Mouse (Mus musculus) lung, postnatal 0 days (tissue): ENCODE measurements around the gene Olfr213. TPM values are rescaled to one million over a fixed set of nuclear protein-coding genes. Genes with fewer than 3 reads are reported as not detected.
"Not testable (repeated sequence)": the region's sequence is repeated elsewhere in the genome, so short reads cannot be mapped to it uniquely, and the experiment has no call there.

Source experiments
- ATAC-seq: fragments of 200-750 bp; cut with Nextera tagmentation; 2 replicates; pipeline ENCODE4 v1.8.0; 2017; ENCODE audit warnings: moderate library complexity
- DNase-seq: peaks from one replicate; pipeline ENCODE4 v3.0.0-alpha.2; 2016; ENCODE audit warnings: low spot score
- H3K27ac ChIP-seq: fragments of 300-500 bp; sonication (generic); 2 replicates; pipeline ENCODE4 v1.5.1; 2014; ENCODE audit warnings: antibody characterized with exemption, mild to moderate bottlenecking, low read length, mixed read lengths
- H3K27me3 ChIP-seq: fragments of 300-500 bp; sonication (generic); replicated peaks from 2 replicates; pipeline ENCODE4 v1.6.1; 2014; ENCODE audit warnings: low read length, mixed read lengths; ENCODE audit not compliant: insufficient read depth
- H3K36me3 ChIP-seq: fragments of 300-500 bp; sonication (generic); 2 replicates; pipeline ENCODE4 v1.6.1; 2014; ENCODE audit warnings: low read length, mixed read lengths; ENCODE audit not compliant: insufficient read depth
- H3K4me1 ChIP-seq: fragments of 300-500 bp; sonication (generic); 2 replicates; pipeline ENCODE4 v1.6.1; 2014; ENCODE audit warnings: antibody characterized with exemption, low read depth, low read length, mixed read lengths; ENCODE audit not compliant: insufficient read depth
- H3K4me2 ChIP-seq: fragments of 300-500 bp; sonication (generic); replicated peaks from 2 replicates; pipeline ENCODE4 v1.6.1; 2014; ENCODE audit warnings: low read depth, mild to moderate bottlenecking, low read length, moderate library complexity, mixed read lengths
- H3K4me3 ChIP-seq: fragments of 300-500 bp; sonication (generic); 2 replicates; pipeline ENCODE4 v1.5.1; 2014; ENCODE audit warnings: low read depth, low read length
- H3K9ac ChIP-seq: fragments of 300-500 bp; sonication (generic); replicated peaks from 2 replicates; pipeline ENCODE4 v1.6.1; 2014; ENCODE audit warnings: low read depth, mild to moderate bottlenecking
- H3K9me3 ChIP-seq: fragments of 300-500 bp; sonication (generic); 2 replicates; pipeline ENCODE4 v1.6.1; 2016; ENCODE audit warnings: low read length, mixed read lengths
- CTCF ChIP-seq: IDR thresholded peaks from 2 replicates; pipeline ENCODE4 v1.5.1; 2016; ENCODE audit warnings: antibody characterized with exemption, mild to moderate bottlenecking
- EP300 ChIP-seq: IDR thresholded peaks from 2 replicates; pipeline ENCODE4 v1.6.1; 2016; ENCODE audit warnings: antibody characterized with exemption, mild to moderate bottlenecking, control low read depth
- WGBS: fragments of 180-500 bp; shearing (Covaris S2); extraction: QIAGEN DNeasy Blood & Tissue Kit; methylation state at CpG from one replicate; pipeline ENCODE4 v1.1.7; 2014; 5-methylcytosine and 5-hydroxymethylcytosine counted together
- polyA plus RNA-seq: library from polyadenylated mRNA; unstranded; fragments of >200 nt; fragmentation: Nextera tagmentation; extraction: Ambion mirVana; gene quantifications from 2 replicates; pipeline ENCODE4 v1.2.1, GENCODE M21; 2015

Olfr213 gene
- polyA plus RNA-seq, 1 experiment from 2014 or later: not detected

DNA sequence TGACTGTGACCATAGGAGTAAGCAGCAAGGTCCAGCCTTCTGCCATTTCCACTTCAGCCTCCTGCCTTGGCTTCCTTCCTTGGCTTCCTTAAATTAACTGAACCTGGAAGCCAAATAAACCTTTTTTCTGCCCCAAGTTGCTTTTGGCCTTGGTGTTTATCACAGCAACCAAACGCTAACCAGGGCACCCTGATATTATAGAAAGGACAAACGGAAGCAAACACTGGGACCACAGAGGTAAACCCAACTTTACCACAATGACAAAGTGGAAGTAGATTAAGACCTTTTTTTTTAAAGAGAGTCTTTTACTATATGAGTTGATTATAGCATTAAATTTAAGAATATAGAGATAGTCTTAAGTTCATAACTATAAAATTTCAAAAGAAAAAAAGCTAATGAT, 4.2 kb downstream of the Olfr213 start:
- no peak overlapping the region for H3K4me3 ChIP-seq
- H3K9me3 ChIP-seq: no peaks in the 10 kb centered on the region
- ATAC-seq (no peak), DNase-seq (no peak)
- TF ChIP-seq CTCF: no peak
- TF ChIP-seq EP300: no peak
- 78% methylated on average over 2 of the region's 2 CpGs for WGBS
- H3K9ac ChIP-seq: no peak overlapping the region
- no peak overlapping the region for H3K27ac ChIP-seq
- H3K36me3 ChIP-seq: no peaks in the 10 kb centered on the region
- no peaks in the 10 kb centered on the region for H3K4me1 ChIP-seq
- H3K27me3 ChIP-seq: no peaks in the 10 kb centered on the region
- no peak overlapping the region for H3K4me2 ChIP-seq

DNA sequence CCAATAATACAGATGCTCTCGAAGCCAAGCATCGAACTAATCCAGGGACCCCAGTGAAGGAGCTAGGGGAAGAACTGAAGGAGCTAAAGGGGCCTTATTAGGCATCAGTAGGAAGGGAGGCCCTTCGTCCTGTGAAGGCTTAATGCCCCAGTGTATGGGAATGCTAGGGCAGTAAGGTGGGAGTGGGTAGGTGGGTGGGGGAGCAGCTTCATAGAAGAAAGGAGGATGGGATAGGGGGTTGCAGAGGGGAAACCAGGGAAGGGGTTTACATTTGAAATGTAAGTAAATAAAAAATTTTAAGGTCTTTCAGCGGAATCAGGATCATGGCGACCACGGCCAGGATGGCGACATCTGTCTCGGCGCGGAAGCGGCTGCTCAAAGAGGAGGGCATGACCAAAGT, 12.6 kb downstream of the Olfr213 start, which contains the start of gene Gm5580:
Gene Gm5580 (plus strand): TSS at position 301 of the 400 bp plus-strand sequence.
- H3K9me3 ChIP-seq, ATAC-seq, DNase-seq, H3K27me3 ChIP-seq, H3K4me2 ChIP-seq, H3K36me3 ChIP-seq, H3K9ac ChIP-seq, H3K27ac ChIP-seq, H3K4me3 ChIP-seq, H3K4me1 ChIP-seq: not testable (repeated sequence)
- WGBS: 92% methylated on average over 11 of the region's 11 CpGs

DNA sequence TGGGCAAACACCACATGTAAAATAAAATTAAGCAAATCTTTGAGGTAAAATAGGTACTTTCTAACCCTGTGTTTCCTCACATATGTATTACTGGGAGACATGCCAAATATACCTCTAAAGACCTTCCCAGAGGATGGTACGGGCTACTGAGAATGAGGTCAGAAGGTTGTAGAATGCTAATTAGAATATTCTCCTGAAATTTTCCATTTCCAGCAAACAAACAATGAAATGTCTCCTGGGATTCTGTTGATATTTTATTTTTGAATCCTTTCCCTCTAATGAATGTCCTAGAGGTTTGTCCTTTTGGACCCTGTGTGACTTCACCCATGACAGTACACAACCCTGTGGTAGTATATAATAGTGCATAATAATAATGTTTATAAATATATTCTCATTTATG, 15.7 kb downstream of the Olfr213 start, which contains the start of gene Olfr214:
Gene Olfr214 (plus strand): TSS at position 301 of the 400 bp plus-strand sequence.
- TF ChIP-seq EP300 (no peak), CTCF (no peak)
- Histone ChIP-seq H3K27me3 (no peaks in the 10 kb centered on the region), H3K36me3 (no peaks in the 10 kb centered on the region), H3K4me2 (no peak within 1 kb of the TSS), H3K4me1 (no peaks in the 10 kb centered on the region), H3K9me3 (no peaks in the 10 kb centered on the region), H3K4me3 (no peak within 1 kb of the TSS), H3K27ac (no peak within 1 kb of the TSS), H3K9ac (no peak within 1 kb of the TSS)
- WGBS: 61% methylated on average over 1 of the region's 1 CpGs
- no peak for DNase-seq
- no peak for ATAC-seq

DNA sequence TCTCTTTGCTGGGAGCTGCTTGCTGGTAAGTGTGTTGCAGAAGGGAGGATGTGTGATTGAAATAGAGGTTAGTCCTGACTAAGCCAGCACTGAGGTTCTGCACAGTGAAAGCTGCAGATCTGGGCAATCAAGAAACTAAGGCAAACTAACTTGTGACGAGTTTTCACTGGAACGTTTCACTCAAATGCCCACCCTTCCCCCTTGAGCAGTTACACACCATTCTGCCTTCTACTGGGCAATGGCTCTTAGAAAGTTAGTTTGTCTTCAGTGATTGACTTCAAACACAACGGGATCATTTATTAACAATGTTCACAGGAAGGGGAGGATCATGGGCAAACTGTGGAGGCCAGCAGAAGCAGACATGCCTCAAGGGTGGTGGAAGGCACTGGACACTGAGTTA, 16.7 kb downstream of the Olfr213 start:
- Histone ChIP-seq H3K9ac (no peak overlapping the region), H3K27ac (no peak overlapping the region), H3K4me3 (no peak overlapping the region), H3K4me1 (no peaks in the 10 kb centered on the region), H3K9me3 (no peaks in the 10 kb centered on the region), H3K4me2 (no peak overlapping the region), H3K36me3 (no peaks in the 10 kb centered on the region), H3K27me3 (no peaks in the 10 kb centered on the region)
- WGBS: 37% methylated on average over 3 of the region's 3 CpGs
- ATAC-seq: no peak
- TF ChIP-seq CTCF (no peak), EP300 (no peak)
- DNase-seq: no peak

DNA sequence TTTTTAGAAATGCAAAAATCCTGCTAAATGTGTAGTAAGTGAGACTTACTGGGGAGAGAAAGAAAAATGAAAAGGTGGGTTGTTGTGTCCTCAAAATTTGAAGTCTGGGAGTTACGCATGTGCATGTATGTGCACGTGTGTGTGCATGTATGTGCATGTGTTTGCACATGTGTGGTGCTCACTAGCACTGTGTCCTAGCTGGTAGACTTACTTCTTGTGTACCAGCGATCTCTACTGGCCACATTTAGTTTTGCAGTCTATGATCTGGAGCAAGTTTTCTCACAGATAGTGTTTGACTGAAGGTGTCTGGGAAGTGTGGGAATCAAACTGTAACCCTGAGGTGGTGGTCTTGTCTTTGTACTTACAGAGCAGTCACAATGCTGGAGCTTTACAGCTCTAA, 31.6 kb downstream of the Olfr213 start:
- Histone ChIP-seq H3K4me2 (no peak overlapping the region), H3K9me3 (no peaks in the 10 kb centered on the region), H3K4me1 (no peaks in the 10 kb centered on the region), H3K4me3 (no peak overlapping the region), H3K36me3 (no peaks in the 10 kb centered on the region), H3K27me3 (no peaks in the 10 kb centered on the region), H3K27ac (no peak overlapping the region), H3K9ac (no peak overlapping the region)
- DNase-seq: peak; percentile 31
- no peak for ATAC-seq
- TF ChIP-seq EP300: no peak
- TF ChIP-seq CTCF: peak; percentile 74
- whole genome bisulfite sequencing: 15% methylated on average over 3 of the region's 3 CpGs

DNA sequence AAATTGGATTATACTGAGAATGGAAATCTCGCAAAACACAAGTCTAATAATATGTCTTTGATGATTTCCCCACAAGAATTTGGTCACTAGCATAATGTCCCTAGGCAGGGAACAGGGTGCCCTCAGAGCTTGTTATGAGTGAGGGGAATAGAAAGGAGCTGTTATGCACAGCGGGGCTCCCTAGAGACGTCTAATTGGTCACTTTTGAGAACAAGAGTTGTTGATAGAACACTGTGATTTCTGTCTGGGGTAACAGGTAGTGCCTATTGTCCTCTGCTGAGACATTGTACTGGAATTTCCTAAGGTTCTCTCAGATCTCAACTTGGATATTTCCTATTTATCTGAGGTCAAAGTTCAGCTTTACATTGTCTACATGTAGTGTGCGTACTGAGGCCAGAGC, 45.8 kb downstream of the Olfr213 start, which contains the start of gene Olfr215:
Gene Olfr215 (minus strand): TSS at position 101 of the 400 bp plus-strand sequence.
- Histone ChIP-seq H3K27ac (no peak within 1 kb of the TSS), H3K4me2 (no peak within 1 kb of the TSS), H3K4me1 (no peaks in the 10 kb centered on the region), H3K27me3 (no peaks in the 10 kb centered on the region), H3K9me3 (no peaks in the 10 kb centered on the region), H3K4me3 (no peak within 1 kb of the TSS), H3K36me3 (no peaks in the 10 kb centered on the region), H3K9ac (no peak within 1 kb of the TSS)
- DNase-seq: no peak
- ATAC-seq: no peak
- no peak for TF ChIP-seq EP300
- TF ChIP-seq CTCF: no peak
- 67% methylated on average over 4 of the region's 4 CpGs for WGBS

Other genes starting within 250 kb of the Olfr213 start
- gene March8, start 200.4 kb upstream of the Olfr213 start, polyA plus RNA-seq: 26.4 and 29.0 TPM in 2 replicates
- 3.1 TPM in 2 replicates for gene Alox5, start 77.3 kb upstream of the Olfr213 start, polyA plus RNA-seq
- gene Olfr211, start 49.4 kb upstream of the Olfr213 start, polyA plus RNA-seq: not detected in 2 replicates
- gene Olfr212, start 31.9 kb upstream of the Olfr213 start, polyA plus RNA-seq: 0.07 TPM in 1 of 2 replicates, not detected in the other
- gene Gm5580, start 12.7 kb downstream of the Olfr213 start, polyA plus RNA-seq: 0.32 and 0.35 TPM in 2 replicates
- not detected in 2 replicates for gene Olfr214, start 15.8 kb downstream of the Olfr213 start, polyA plus RNA-seq
- not detected in 2 replicates for gene Olfr215, start 45.7 kb downstream of the Olfr213 start, polyA plus RNA-seq
- gene Zfp422, start 90.5 kb downstream of the Olfr213 start, polyA plus RNA-seq: 58.1 and 64.4 TPM in 2 replicates
- 79.3 and 86.1 TPM in 2 replicates for gene Depp1, start 112.2 kb downstream of the Olfr213 start, polyA plus RNA-seq
- gene Rassf4, start 135.5 kb downstream of the Olfr213 start, polyA plus RNA-seq: 9.3 and 10.0 TPM in 2 replicates
- gene Tmem72, start 178.5 kb downstream of the Olfr213 start, polyA plus RNA-seq: 0.01 and 0.02 TPM in 2 replicates